Mouse (Mus musculus): ENCODE measurements around the gene Prkg1. TPM values are rescaled to one million over a fixed set of nuclear protein-coding genes. Genes with fewer than 3 reads are reported as not detected.

Prkg1 gene
- polyA plus RNA-seq, 2 experiments from 2014 or later: 0.39 TPM; not detected in 1

- ATAC-seq: no peak
Observed at GRCm38 (mm10) chr19:31031596-31031995, 733.2 kb downstream of the Prkg1 start.

- ATAC-seq: no peak
Observed at GRCm38 (mm10) chr19:31026797-31027196, 738.0 kb downstream of the Prkg1 start.

- ATAC-seq: no peak
Observed at GRCm38 (mm10) chr19:31011528-31012133, 753.2 kb downstream of the Prkg1 start.

GRCm38 (mm10) chr19:30998572-30998971 lies 766.3 kb downstream of the Prkg1 start:
- ATAC-seq: no peak

GRCm38 (mm10) chr19:30990390-30990789 lies 774.4 kb downstream of the Prkg1 start:
- no peak for ATAC-seq

- ATAC-seq: no peak
Observed at GRCm38 (mm10) chr19:30982436-30982835, 782.4 kb downstream of the Prkg1 start.

- no peak for ATAC-seq
Observed at GRCm38 (mm10) chr19:30978096-30978495, 786.7 kb downstream of the Prkg1 start.

- ATAC-seq: no peak
Observed at GRCm38 (mm10) chr19:30950610-30951009, 814.2 kb downstream of the Prkg1 start.

GRCm38 (mm10) chr19:30948202-30948601 lies 816.6 kb downstream of the Prkg1 start:
- no peak for ATAC-seq

- ATAC-seq: no peak
Observed at GRCm38 (mm10) chr19:30942369-30942992, 822.4 kb downstream of the Prkg1 start.

GRCm38 (mm10) chr19:30938058-30938457 lies 826.8 kb downstream of the Prkg1 start:
- ATAC-seq: no peak

- no peak for ATAC-seq
Observed at GRCm38 (mm10) chr19:30931469-30932192, 833.2 kb downstream of the Prkg1 start.

- ATAC-seq: peak; percentile 32
Observed at GRCm38 (mm10) chr19:30924032-30924431, 840.8 kb downstream of the Prkg1 start.

GRCm38 (mm10) chr19:30902290-30902689 lies 862.5 kb downstream of the Prkg1 start:
- ATAC-seq: no peak

GRCm38 (mm10) chr19:30901025-30901424 lies 863.8 kb downstream of the Prkg1 start:
- no peak for ATAC-seq

- no peak for ATAC-seq
Observed at GRCm38 (mm10) chr19:30890377-30890776, 874.5 kb downstream of the Prkg1 start.

GRCm38 (mm10) chr19:30889851-30890250 lies 875.0 kb downstream of the Prkg1 start:
- no peak for ATAC-seq

- ATAC-seq: no peak
Observed at GRCm38 (mm10) chr19:30861441-30861840, 903.4 kb downstream of the Prkg1 start.

GRCm38 (mm10) chr19:30851023-30851422 lies 913.8 kb downstream of the Prkg1 start:
- ATAC-seq: no peak

GRCm38 (mm10) chr19:30844916-30845315 lies 919.9 kb downstream of the Prkg1 start:
- ATAC-seq: no peak

GRCm38 (mm10) chr19:30843637-30844036 lies 921.2 kb downstream of the Prkg1 start:
- ATAC-seq: no peak

GRCm38 (mm10) chr19:30843052-30843564 lies 921.7 kb downstream of the Prkg1 start:
- no peak for ATAC-seq

GRCm38 (mm10) chr19:30842640-30843039 lies 922.2 kb downstream of the Prkg1 start:
- ATAC-seq: no peak

Measured in CD4-positive, CD25-positive, alpha-beta regulatory T cell, adult 4 months (primary cell).